Mouse (Mus musculus) lung, postnatal 0 days (tissue): Measurements from ENCODE around the gene Vegfa.

Experiments
- CTCF ChIP-seq: IDR thresholded peaks from 2 replicates; pipeline ENCODE4 v1.5.1; 2016; ENCODE audit warnings: antibody characterized with exemption, mild to moderate bottlenecking
- EP300 ChIP-seq: IDR thresholded peaks from 2 replicates; pipeline ENCODE4 v1.6.1; 2016; ENCODE audit warnings: antibody characterized with exemption, mild to moderate bottlenecking, control low read depth

DNA sequence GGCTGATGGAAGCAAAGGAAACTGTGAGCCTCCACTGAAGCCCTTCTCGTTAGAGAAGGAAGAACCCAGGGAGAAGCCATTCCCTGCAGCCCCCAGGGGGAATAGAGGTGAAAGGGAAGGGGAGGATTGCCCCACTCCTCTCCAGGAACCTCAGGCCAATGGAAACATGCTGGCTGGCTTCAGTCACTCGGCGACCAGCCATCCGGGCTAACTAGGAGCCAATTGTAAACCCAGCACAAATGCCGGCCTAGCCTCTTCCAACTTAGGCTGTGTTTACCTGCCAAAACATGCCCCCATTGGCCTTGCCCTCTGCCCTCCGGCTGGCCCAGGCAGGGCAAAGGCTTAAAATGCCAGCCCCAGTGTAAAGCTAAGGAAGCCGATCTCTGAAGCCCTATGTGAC is 24.1 kb upstream of the Vegfa start:
- no peak for TF ChIP-seq CTCF
- no peak for TF ChIP-seq EP300
